Mouse (Mus musculus) myocyte (in vitro differentiated cells): ENCODE measurements around the gene Natd1.
A peak's percentile ranks its signal among the peaks of the same experiment; 100 is the strongest.

Experiments used
- CEBPB ChIP-seq: IDR thresholded peaks from 2 replicates; pipeline ENCODE4 v1.6.1; 2011; ENCODE audit warnings: mild to moderate bottlenecking, moderate library complexity; ENCODE audit not compliant: poor library complexity, insufficient read depth, severe bottlenecking
- E2F4 ChIP-seq: IDR thresholded peaks from one replicate; pipeline ENCODE4 v1.6.1; 2011; ENCODE audit warnings: mild to moderate bottlenecking, control low read depth, moderate library complexity; ENCODE audit not compliant: insufficient read depth
- MAX ChIP-seq: IDR thresholded peaks from one replicate; pipeline ENCODE4 v1.6.1; 2011; ENCODE audit warnings: low read depth, mild to moderate bottlenecking, control low read depth
- MYOD1 ChIP-seq, 3 experiments: IDR thresholded peaks; one replicate each; pipeline ENCODE4 v1.6.1; 2011; ENCODE audit warnings: control low read depth in 2 of 3, low read depth in 2 of 3, mild to moderate bottlenecking in 2 of 3, moderate library complexity in 1 of 3; ENCODE audit not compliant: insufficient read length in 2 of 3, control insufficient read depth in 1 of 3
- MYOG ChIP-seq, 3 experiments: IDR thresholded peaks; one replicate each; pipeline ENCODE4 v1.6.1; 2011; ENCODE audit warnings: control low read depth in 2 of 3, low read depth in 2 of 3, mild to moderate bottlenecking in 2 of 3; ENCODE audit not compliant: insufficient read length in 2 of 3, control insufficient read depth in 1 of 3, insufficient read depth in 1 of 3
- POLR2A ChIP-seq: IDR thresholded peaks from one replicate; pipeline ENCODE4 v1.6.1; 2011; ENCODE audit warnings: low read depth, mild to moderate bottlenecking, control low read depth, moderate library complexity; ENCODE audit not compliant: insufficient read length
- SRF ChIP-seq: IDR thresholded peaks from one replicate; pipeline ENCODE4 v1.6.1; 2011; ENCODE audit warnings: low read depth; ENCODE audit not compliant: control insufficient read depth, insufficient read length
- TCF12 ChIP-seq: IDR thresholded peaks from one replicate; pipeline ENCODE4 v1.6.1; 2011; ENCODE audit warnings: mild to moderate bottlenecking, control low read depth; ENCODE audit not compliant: poor library complexity, insufficient read depth, severe bottlenecking
- TCF3 ChIP-seq: IDR thresholded peaks from one replicate; pipeline ENCODE4 v1.6.1; 2011; ENCODE audit warnings: low read depth, control low read depth; ENCODE audit not compliant: insufficient read length
- USF1 ChIP-seq: IDR thresholded peaks from one replicate; pipeline ENCODE4 v1.6.1; 2011; ENCODE audit warnings: low read depth, mild to moderate bottlenecking, control low read depth, moderate library complexity

- TF ChIP-seq POLR2A (peak; percentile 94), USF1 (peak; percentile 96), MAX (no peak), TCF12 (no peak), CEBPB (0 out of 2 replicates have a peak, but pooled peaks have one; percentile 66), MYOD1 (IDR thresholded peaks at IDR 0.05; ENCODE audit: control insufficient read depth in 1 of 3, insufficient read length in 2 of 3, low read depth in 2 of 3) (peak in 1 of 3 experiments; percentile 20), E2F4 (no peak), MYOG (IDR thresholded peaks at IDR 0.05; ENCODE audit: control insufficient read depth in 1 of 3, insufficient read depth in 1 of 3, insufficient read length in 2 of 3, low read depth in 2 of 3) (peak in 1 of 3 experiments; percentile 7), TCF3 (no peak), SRF (no peak)
Observed at GRCm38 (mm10) chr11:60913301-60914196, 1.0 kb downstream of the Natd1 start.
